Mouse (Mus musculus) kidney, postnatal 10 days (tissue): Measurements from ENCODE around the gene Snx32.

Experiments used
- DNase-seq: peaks from one replicate; pipeline ENCODE4 v3.0.0; 2021; ENCODE audit warnings: mixed read lengths

Gene Snx32

GRCm38 (mm10) chr19:5480016-5480415, 30.3 kb downstream of the Snx32 start:
- DNase-seq: no peak

DNA sequence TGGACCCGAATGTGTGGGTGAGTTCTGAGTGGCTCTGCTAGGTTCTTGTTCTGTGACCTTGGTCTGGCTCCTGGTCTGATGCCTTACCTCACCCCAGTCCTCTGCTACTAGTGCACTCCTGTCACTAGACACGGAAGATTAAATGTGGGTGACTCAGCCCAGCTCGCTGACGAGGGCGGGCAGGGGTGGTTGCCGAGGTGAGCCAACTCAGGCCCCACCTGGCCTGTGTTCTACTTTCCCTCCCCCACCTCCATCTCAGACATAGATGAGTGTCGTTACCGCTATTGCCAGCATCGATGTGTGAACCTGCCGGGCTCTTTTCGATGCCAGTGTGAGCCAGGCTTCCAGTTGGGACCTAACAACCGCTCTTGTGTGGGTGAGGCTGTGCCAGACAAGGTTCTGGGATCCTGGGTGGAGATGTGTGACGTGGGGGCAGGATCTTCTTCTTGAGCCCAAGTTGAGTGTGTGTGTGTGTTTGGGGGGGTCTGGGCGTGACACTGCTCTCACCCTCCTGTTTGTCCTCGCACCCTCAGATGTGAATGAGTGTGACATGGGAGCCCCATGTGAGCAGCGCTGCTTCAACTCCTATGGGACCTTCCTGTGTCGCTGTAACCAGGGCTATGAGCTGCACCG, 32.6 kb downstream of the Snx32 start:
- DNase-seq: no peak

DNA sequence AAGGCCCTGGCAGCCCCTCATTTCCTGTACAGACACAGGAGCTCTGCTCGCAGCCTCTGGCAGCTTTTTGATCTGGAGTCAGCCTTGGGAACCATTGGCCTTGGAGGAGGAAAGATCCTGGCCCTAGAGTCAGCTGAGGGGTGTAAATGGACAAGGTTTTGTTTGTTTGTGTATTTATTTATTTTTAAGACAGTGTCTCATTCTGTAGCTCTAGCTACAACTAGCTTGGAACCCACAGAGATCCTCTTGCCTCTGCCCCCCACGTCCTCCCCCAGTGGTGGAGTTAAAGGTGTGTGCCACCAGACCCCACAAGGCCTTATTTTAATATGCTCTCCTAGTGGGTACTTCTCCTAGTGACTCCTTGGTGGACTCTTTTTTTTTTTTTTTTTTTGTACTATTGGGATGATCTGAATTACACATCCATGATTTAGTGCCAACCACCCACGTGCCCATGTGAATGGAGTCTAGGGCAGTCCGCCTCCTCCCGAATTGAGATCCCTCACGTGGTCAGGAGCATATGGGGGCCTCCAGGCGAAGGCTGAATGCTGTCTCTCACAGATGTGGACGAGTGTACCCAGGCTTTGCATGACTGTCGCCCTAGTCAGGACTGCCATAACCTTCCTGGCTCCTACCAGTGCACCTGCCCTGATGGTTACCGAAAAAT, 33.2 kb downstream of the Snx32 start:
- no peak for DNase-seq

DNA sequence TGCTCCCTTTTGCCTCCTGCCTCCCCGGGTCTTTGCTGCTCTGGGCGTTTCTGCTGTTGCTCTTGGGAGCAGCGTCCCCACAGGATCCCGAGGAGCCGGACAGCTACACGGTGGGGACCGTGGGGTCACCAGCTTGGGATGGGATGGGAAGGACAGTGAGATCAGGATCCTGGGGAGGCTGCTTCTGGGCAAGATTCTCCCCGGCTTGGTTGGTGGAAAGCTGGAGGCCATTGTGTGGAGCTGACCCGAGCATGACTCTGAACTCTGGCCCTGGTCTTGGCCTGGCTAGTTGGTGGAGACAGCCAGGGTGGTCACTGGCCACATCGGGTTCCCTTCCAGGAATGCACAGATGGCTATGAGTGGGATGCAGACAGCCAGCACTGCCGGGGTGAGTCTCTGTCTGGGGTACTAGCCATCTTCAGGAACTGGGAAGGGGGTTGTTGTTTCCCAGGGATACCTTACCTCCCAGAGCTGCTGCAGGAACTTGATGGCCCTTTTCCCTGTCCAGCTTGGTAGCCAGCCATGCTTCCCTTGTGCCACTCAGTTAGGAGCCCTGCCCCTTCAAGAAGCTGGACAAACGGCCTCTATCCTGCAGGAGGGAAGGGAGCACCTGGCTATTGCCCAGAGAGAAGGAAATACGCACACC, 35.1 kb downstream of the Snx32 start:
- peak; percentile 46 for DNase-seq

- DNase-seq: peak; percentile 82
These were observed 35.9 kb downstream of the Snx32 start for GRCm38 (mm10) chr19:5474281-5475068.

DNA sequence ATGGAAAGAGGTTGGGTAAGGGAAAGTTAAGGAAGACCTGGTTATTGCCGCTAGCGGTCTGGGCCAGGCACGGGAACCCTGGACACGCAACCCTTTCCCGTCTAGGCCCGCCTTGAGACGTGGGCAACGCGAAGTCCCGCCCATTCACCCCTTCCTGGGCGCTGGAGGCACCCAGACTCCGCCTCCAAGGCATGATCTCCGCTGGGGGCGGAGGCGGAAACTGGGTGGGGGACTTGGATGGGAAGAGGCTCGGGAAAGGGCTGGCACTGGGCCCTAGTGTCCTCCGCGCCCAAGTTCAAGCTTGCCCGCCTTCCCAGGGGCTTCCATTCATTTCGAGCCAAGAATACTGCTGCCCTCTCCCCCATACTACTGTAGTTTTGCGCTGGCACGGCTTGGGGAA, 36.6 kb downstream of the Snx32 start, which contains the start of gene Efemp2:
Gene Efemp2 (plus strand): TSS at position 235 of the 400 bp plus-strand sequence.
- DNase-seq: peak; percentile 89

DNA sequence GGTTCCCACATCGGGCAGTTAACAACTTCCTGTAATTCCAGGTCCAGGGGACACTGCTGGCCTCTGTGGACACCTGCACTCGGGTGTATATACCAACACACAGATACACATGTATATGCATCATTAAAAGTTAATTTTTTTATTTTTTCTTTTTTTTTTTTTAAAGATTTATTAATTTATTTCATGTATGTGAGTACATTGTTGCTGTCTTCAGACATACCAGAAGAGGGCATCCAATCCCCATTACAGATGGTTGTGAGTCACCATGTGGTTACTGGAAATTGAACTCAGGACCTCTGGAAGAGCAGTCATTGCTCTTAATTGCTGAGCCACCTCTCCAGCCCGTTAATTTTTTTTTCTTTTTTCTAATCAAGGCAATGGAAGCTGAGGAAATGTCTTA, 37.5 kb downstream of the Snx32 start:
- no peak for DNase-seq

- no peak for DNase-seq
These were observed 38.5 kb downstream of the Snx32 start for GRCm38 (mm10) chr19:5471846-5472245.

DNA sequence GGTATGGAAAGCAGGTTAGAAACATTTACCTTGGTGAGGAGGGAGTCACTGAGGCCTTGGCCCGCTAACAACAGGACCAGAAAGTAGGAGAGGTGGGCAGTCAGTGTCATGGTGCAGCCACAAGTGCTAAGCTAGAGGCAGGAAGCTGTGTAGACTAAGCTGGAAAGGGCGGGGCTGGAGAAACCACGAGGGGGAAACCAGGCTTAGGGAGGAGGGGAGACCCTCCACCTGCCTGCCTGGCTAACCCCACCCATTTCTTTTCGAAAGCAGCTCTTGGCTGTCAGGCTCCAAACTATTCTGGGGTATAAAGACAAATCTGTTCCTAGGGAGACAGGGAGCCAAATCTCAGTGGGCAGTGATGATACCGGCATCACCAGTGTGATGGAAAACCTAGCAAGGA, 42.0 kb downstream of the Snx32 start, which contains the start of gene Ctsw:
Gene Ctsw (minus strand): TSS at position 134 of the 400 bp plus-strand sequence.
- no peak for DNase-seq

- no peak for DNase-seq
These were observed 43.3 kb downstream of the Snx32 start for GRCm38 (mm10) chr19:5466916-5467500.

DNA sequence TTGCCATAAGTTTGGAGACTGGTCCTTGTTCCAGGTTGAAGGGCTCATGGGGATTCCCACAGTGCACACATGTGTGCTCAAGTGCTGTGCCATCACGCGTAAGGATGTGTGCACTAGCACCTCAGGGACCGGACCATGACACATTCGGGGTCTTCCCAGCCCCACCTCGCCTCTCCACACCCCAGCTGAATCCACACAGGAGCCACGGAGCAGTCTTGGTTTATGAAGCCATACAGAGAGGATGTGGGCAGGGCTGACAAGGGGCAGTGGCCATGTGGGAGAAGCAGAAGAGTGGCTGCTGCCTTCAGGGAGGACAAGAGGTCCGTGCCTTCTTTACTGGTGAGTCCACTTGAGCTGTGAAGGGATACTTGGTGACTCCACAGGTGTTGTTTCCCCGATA, 45.3 kb downstream of the Snx32 start:
- no peak for DNase-seq

DNA sequence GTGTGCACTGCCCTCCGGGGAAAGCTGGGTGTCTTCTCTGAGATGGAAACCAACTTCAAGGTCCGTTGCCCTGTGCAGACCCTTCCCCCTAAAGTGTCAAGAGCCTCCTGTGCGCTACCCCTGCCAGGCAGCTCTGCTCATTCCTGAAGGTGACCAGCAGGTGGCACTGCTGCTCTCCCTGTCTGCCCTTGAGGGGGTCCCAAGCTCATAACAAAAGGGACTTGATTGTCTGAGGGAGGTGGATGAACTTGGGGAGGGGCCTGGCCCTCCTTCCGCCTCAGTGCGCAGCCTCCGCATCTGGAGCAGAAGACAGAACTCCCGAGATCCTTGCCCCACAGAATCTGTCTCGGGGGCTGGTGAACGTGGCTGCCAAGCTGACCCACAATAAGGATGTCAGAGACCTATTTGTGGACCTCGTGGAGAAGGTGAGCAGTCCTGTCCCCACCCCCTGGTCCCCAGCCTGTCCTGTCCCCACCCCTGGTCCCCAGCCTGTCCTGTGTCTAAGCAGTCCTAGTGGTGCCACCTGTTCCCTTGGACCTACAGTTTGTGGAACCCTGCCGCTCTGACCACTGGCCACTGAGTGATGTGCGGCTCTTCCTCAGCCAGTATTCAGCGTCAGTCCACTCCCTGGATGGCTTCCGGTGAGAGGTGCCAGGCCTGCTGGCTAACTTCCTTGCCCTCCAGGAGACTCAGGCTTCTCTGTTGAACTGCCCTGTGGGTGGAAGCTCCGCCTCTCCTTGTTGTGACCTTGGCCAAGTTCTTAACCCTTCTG, 46.4 kb downstream of the Snx32 start:
- peak; percentile 77 for DNase-seq

GRCm38 (mm10) chr19:5463212-5463611, 47.1 kb downstream of the Snx32 start:
- no peak for DNase-seq

DNA sequence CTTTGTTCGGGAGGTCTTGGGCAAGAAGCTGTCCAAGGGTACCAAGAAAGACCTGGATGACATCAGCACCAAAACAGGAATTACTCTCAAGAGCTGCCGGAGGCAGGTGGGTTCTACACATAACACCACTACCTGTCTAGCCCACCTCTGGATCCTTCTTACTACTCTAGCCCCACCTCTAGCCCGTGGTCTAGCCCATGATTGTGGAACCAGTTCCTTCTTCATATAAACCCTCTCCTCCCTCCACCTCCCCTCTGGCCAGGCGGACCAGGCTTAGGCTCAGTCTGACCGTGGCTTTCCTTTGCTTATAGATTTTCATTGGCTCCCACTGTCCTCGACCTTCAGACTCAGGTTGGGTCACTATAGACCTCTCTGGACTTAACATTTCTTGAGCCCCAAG, 48.9 kb downstream of the Snx32 start:
- no peak for DNase-seq

GRCm38 (mm10) chr19:5460465-5460911, 49.9 kb downstream of the Snx32 start, which contains the start of gene Fibp:
Gene Fibp, plus strand, starts transcription at chr19:5460615.
- DNase-seq: peak; percentile 92

- DNase-seq: no peak
These were observed 50.4 kb downstream of the Snx32 start for GRCm38 (mm10) chr19:5459896-5460295.

GRCm38 (mm10) chr19:5459019-5459418, 51.3 kb downstream of the Snx32 start:
- no peak for DNase-seq

- DNase-seq: peak; percentile 71
These were observed 52.4 kb downstream of the Snx32 start, which contains the start of gene Ccdc85b for GRCm38 (mm10) chr19:5457746-5458442. Gene Ccdc85b, minus strand, starts transcription at chr19:5457894.

DNA sequence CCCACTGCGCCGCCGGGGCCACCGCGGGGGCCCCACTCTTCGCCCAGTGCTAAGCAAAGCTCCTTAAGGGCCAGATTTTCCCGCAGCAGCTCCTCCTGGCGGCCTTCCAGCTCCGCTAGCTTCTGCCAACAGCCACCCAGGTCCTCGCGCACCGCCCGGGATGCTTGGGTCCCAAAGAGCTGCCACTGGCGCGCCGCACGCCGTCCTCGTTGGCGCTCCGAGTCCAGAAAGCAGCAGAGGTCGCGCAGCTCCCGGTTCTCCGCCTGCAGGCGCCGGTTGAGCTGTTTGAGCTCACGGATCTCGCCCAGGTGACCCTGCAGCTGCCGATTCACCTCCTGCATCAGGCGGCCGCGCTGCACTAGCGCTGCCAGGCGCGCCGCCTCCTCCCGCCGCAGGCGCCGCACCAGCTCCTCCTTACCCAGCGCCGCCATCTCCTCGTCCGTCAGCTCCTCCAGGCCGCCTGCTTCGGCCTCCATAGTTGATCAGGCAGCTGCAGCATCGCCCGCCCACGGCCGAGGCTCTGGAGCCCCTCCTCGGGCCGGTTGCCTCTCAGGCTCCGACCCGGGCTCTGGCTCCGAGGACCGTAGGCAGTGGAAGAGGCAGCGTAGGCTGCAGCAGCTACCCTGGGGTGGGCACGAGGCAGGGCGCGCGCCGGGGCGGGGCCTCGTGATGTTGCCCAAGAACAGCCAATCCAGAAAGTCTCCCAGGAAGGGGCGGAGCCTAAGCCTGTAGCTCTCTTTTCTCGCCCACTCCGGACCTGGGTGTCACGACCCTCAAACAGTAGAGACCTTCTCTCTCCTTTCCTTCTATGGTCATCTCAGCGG, 53.2 kb downstream of the Snx32 start:
- DNase-seq: peak; percentile 98
